Mouse (Mus musculus) cerebellum, adult 2 months (tissue): ENCODE results near the gene Btbd2.

Experiments used
- CTCF ChIP-seq: fragments of 200-500 bp; IDR thresholded peaks from 2 replicates; pipeline ENCODE4 v1.5.1; 2011; ENCODE audit warnings: low read depth, mild to moderate bottlenecking, control low read depth, low read length, moderate library complexity, borderline replicate concordance; ENCODE audit not compliant: insufficient read depth
- POLR2A ChIP-seq: fragments of 200-500 bp; IDR thresholded peaks from 2 replicates; pipeline ENCODE4 v1.6.1; 2011; ENCODE audit warnings: low read length, control low read depth, borderline replicate concordance; ENCODE audit not compliant: insufficient read depth

DNA sequence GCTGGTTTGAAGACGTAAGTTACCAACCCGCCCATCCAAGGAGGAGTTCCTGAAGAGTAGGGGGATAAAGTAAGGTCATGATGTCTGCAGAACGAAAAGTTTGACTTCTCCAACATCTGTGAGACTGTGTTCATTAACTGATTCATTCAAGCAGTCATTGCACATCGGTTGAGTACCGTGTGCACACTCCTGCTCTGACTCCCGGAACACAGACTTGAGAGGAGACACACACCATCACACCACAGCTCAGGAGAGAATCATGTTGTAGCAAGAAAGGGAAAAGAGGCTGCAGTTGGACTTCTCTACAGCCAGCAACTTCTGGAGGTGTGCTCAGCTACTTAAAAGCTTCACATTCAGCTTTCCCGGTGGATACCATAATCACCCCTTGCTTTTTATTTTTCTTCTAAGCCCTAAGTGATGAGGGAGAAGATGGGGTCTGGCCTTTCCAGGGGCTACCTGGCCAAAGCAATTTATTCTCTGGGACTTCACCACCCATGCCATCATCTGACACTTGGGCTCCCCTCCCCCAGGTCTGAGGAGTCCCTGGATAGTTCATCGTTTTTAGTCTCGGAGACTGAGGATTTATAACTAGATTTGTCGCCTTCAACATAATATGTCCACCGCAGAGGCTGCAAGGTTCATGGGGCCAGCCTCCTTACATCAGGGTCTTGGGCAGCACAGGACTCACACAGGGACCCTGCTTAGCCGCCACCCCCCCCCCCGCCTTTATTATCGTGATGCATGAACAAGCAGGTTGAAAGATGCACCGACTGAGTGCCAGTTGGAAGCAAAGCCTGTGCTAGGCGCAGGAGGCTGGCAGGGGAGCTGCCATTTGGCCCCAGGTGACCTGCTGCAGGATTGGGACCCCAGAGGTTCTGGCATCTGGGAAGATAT, 35.8 kb downstream of the Btbd2 start:
- no peak for TF ChIP-seq CTCF
- TF ChIP-seq POLR2A = no peak
